Mouse (Mus musculus) cerebellum, adult 2 months (tissue): ENCODE measurements around the gene Tas2r143. TPM values are rescaled to one million over a fixed set of nuclear protein-coding genes. Genes with fewer than 3 reads are reported as not detected.

ENCODE experiments used
- DNase-seq, 2 experiments: peaks; one replicate each; pipeline ENCODE4 v3.0.0; 2021
- H3K27ac ChIP-seq: fragments of 200-500 bp; 2 replicates; pipeline ENCODE4 v1.5.1; 2012; ENCODE audit warnings: low read length, control low read depth, inconsistent platforms; ENCODE audit not compliant: insufficient read depth
- H3K27me3 ChIP-seq: fragments of 200-500 bp; 2 replicates; pipeline ENCODE4 v1.6.1; 2012; ENCODE audit warnings: inconsistent platforms, mild to moderate bottlenecking, low read length, moderate library complexity; ENCODE audit not compliant: control insufficient read depth, insufficient read depth
- H3K4me1 ChIP-seq: fragments of 200-500 bp; 2 replicates; pipeline ENCODE4 v1.6.1; 2011; ENCODE audit warnings: low read length; ENCODE audit not compliant: control insufficient read depth, insufficient read depth
- H3K4me3 ChIP-seq: fragments of 200-500 bp; replicated peaks from 2 replicates; pipeline ENCODE3; 2011; ENCODE audit warnings: mild to moderate bottlenecking, low read depth, low read length, control low read depth; ENCODE audit not compliant: insufficient read depth
- CTCF ChIP-seq: fragments of 200-500 bp; IDR thresholded peaks from 2 replicates; pipeline ENCODE4 v1.5.1; 2011; ENCODE audit warnings: low read depth, mild to moderate bottlenecking, control low read depth, low read length, moderate library complexity, borderline replicate concordance; ENCODE audit not compliant: insufficient read depth
- POLR2A ChIP-seq: fragments of 200-500 bp; IDR thresholded peaks from 2 replicates; pipeline ENCODE4 v1.6.1; 2011; ENCODE audit warnings: low read length, control low read depth, borderline replicate concordance; ENCODE audit not compliant: insufficient read depth
- WGBS: fragments of 180-500 bp; shearing (Covaris S2); methylation state at CpG from one replicate; pipeline ENCODE4 v1.1.7; 2018; 5-methylcytosine and 5-hydroxymethylcytosine counted together
- polyA plus RNA-seq: library from polyadenylated mRNA; depleted of rRNA; stranded (reverse); fragments of >200 nt; gene quantifications from 2 replicates; pipeline ENCODE4 v1.2.3, GENCODE M21; 2012

Tas2r143 gene
- polyA plus RNA-seq, 1 experiment: 0.33 TPM

- Histone ChIP-seq H3K27ac (no peak overlapping the region), H3K4me1 (peaks cover 4% of the 10 kb centered on the region), H3K4me3 (no peak overlapping the region), H3K27me3 (no peaks in the 10 kb centered on the region)
- WGBS: 88% methylated on average over 5 of the region's 5 CpGs
- DNase-seq: no peak
- no peak for TF ChIP-seq POLR2A
- no peak for TF ChIP-seq CTCF
Observed at GRCm38 (mm10) chr6:42377280-42377679, 22.8 kb upstream of the Tas2r143 start.

GRCm38 (mm10) chr6:42379551-42379950, 20.5 kb upstream of the Tas2r143 start:
- H3K27me3 ChIP-seq: no peaks in the 10 kb centered on the region
- DNase-seq: no peak
- no peak overlapping the region for H3K4me3 ChIP-seq
- 55% methylated on average over 3 of the region's 3 CpGs for WGBS
- no peaks in the 10 kb centered on the region for H3K4me1 ChIP-seq
- TF ChIP-seq POLR2A (no peak), CTCF (no peak)
- H3K27ac ChIP-seq: no peak overlapping the region

DNA sequence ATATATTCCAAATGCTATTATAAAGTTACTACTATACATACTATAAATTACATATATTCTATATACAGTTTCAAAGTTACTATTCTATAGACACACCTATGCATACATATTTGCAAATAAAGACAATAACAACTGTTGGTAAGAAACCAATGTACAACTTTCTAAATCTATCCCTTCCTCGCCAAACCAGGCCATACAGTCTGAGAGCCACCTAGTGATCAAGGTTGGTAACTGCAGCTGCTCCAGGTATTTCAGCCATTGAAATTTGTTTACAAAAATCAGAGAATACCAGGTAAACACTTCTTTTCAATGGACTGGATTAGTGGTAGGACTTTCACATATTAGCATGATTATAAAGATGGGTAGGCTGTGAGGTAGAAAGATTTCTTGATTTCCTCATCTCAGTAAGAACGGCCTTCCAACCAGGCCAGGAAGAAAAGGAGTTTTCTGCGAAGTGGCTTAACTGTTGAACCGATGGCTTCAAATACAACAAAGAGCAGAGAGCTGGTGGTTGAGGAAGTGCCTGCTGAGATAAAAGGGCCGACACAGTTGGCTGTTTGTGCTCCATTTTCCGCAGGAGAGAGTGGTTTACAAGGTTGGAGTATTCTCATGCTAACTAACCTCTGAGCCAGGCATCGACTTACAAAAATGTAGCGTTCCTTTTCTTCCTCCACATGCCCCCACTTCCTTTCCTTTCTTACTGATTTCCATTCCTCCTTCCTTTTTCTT, 19.5 kb upstream of the Tas2r143 start:
- 22% methylated on average over 8 of the region's 8 CpGs for WGBS
- peak; percentile 41 to 63 for DNase-seq
- H3K27ac ChIP-seq: no peak overlapping the region
- no peaks in the 10 kb centered on the region for H3K27me3 ChIP-seq
- TF ChIP-seq POLR2A: no peak
- peak; percentile 68 for TF ChIP-seq CTCF
- H3K4me1 ChIP-seq: no peaks in the 10 kb centered on the region
- no peak overlapping the region for H3K4me3 ChIP-seq

DNA sequence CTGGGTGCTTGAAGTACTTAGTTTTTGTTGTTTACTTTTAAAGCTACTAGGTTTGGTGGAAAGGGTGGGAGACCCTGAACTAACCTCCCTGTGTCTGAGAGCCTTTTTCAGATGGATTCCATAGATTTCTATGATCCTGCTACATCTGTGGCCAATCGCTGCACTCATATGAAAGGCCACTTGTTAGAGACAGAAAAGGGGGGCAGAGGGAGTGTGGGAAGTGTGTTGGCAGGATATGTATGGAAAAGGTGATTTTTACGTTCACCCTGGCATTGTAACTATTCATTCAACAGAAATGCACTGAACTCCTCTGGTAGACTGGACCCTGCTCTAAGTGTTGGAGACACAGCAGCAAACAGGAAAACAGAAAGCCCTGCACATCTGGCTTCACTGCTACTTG, 18.8 kb upstream of the Tas2r143 start:
- H3K27me3 ChIP-seq: no peaks in the 10 kb centered on the region
- H3K4me1 ChIP-seq: no peaks in the 10 kb centered on the region
- TF ChIP-seq CTCF (no peak), POLR2A (no peak)
- no peak overlapping the region for H3K27ac ChIP-seq
- H3K4me3 ChIP-seq: no peak overlapping the region
- no peak for DNase-seq
- WGBS: 69% methylated on average over 2 of the region's 2 CpGs

DNA sequence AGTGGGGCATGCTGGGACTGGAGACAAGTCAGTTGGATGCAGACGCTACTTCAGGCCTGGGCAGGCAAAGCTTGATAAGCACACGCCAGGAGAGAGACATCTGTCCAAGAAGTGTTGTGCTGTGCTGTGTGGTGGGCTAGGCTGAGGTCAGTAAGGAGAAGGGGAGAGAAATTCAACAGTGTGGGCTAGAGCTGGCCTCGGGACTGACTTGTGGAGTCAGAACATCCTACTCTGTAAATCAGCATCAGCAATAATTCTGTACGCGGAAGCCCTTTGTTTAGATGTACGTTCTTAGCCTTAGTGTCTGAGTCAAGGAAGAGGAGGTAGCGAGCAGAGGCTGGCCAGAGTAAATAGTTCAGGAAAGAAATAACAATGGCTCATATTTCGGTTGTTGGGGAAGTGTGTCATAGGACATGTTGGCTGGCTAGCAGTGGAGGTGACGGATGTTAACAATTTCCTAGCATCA, 18.1 kb upstream of the Tas2r143 start:
- no peak for DNase-seq
- TF ChIP-seq POLR2A (no peak), CTCF (no peak)
- no peaks in the 10 kb centered on the region for H3K27me3 ChIP-seq
- no peaks in the 10 kb centered on the region for H3K4me1 ChIP-seq
- no peak overlapping the region for H3K27ac ChIP-seq
- H3K4me3 ChIP-seq: no peak overlapping the region
- 74% methylated on average over 9 of the region's 9 CpGs for WGBS

DNA sequence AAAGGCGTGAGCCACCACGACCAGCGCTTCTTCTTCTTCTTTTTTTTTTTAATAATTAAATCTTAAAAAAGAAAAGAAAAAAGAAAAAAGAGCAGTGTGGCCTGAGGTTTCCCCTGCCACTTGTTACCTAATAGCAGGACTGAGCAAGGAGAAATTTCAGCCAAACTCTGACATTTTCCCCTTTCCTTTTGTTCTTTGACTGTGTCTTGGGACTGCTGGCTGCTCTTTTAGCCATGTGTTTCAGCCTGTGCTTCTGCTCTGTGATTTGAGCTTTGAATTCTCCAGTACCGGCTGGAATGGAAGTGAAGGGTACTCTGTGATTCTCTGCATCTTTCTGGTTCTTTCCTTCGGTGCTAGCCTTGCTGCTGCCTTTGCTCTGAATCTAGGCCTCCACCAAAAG, 16.7 kb upstream of the Tas2r143 start:
- no peak for DNase-seq
- no peak overlapping the region for H3K27ac ChIP-seq
- H3K4me1 ChIP-seq: no peaks in the 10 kb centered on the region
- WGBS: 91% methylated on average over 5 of the region's 5 CpGs
- no peak overlapping the region for H3K4me3 ChIP-seq
- H3K27me3 ChIP-seq: no peaks in the 10 kb centered on the region
- TF ChIP-seq CTCF (no peak), POLR2A (no peak)

DNA sequence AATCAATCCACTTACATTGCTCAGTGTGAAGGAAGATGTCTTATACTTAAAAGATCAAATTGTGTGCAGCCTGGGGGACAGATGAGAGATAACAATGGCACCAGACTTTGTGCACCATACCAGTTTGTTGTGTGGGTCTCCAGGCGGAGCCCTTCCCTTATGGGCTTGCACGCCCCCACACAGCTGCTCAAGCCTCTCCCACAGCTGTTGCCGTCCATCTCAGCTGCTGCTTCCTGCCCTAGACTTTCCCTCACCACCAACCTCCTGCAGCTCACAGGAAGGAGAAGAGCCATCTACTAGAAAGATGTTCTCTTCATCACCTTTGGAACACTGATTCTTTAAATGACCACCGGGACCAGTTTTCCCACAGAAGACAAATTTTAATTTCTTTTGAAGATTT, 14.4 kb upstream of the Tas2r143 start:
- H3K4me1 ChIP-seq: no peaks in the 10 kb centered on the region
- no peak for TF ChIP-seq CTCF
- whole genome bisulfite sequencing: 78% methylated on average over 4 of the region's 4 CpGs
- no peak overlapping the region for H3K4me3 ChIP-seq
- H3K27ac ChIP-seq: no peak overlapping the region
- DNase-seq: no peak
- H3K27me3 ChIP-seq: no peaks in the 10 kb centered on the region

DNA sequence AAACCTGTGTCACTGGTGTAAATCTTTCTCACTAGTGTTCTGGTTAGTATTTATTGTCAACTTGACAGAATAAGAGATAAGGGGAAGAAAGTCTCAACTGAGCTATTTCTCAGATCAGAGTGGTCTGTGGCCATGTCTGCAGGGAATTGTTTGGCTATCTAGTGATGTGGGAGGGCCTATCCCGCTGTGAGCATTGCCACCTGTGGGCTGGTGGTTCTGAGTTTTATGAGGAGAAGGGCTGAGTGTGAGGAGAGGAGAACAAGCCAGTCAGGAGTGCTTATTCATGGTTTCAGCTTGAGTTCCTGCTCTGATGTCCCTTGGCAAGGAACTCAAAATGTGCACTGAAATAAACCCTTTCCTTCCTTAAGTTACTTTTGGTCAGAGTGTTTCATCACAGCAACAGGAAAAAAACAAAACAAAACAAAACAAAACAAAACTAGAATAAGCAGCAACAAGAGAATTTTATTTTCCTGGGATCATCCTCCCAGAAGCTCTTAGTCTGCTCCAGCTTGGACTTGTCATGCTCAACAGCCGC, 8.2 kb upstream of the Tas2r143 start:
- no peaks in the 10 kb centered on the region for H3K27me3 ChIP-seq
- WGBS: 47% methylated on average over 2 of the region's 2 CpGs
- no peak for DNase-seq
- H3K4me3 ChIP-seq: no peak overlapping the region
- no peak overlapping the region for H3K27ac ChIP-seq
- TF ChIP-seq POLR2A (no peak), CTCF (no peak)
- H3K4me1 ChIP-seq: peaks cover 3% of the 10 kb centered on the region; the same call in 1 of the 2 replicates
